Mouse (Mus musculus): Measurements from ENCODE around the gene Yaf2. TPM values are rescaled to one million over a fixed set of nuclear protein-coding genes. Genes with fewer than 3 reads are reported as not detected.
"Not testable (repeated sequence)": the region's sequence is repeated elsewhere in the genome, so short reads cannot be mapped to it uniquely, and the experiment has no call there.

Gene Yaf2
- polyA plus RNA-seq, 1 experiment from 2014 or later = 68.7 TPM

DNA sequence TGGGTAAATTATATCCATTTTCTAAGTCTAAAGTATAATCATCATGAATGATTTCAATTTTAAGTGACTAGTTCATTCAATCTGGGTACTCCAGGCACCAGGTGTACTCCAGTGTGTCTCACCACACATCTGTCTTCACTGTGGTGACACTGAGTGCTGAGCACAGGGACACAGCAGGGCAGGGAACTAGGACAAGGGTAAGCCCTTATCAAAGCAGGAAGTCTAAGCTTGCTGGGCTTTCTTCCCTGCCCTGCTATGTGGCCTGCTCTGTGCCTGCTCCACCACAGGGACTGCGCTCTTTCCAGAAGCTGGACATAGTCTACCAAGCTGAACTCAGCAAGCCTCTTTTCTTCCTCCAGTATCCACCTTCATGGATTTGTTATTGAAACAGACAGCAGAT, 18.0 kb downstream of the Yaf2 start:
- WGBS = 100% methylated on average over 1 of the region's 1 CpGs
- no peak overlapping the region for H3K27ac ChIP-seq (replicated peaks; ENCODE audit: low read depth, low read length)
- DNase-seq (ENCODE audit: low spot score) (no peak), ATAC-seq (ENCODE audit: low read depth) (no peak)
- H3K9me3 ChIP-seq (ENCODE audit: control insufficient read depth, low read length) = no peaks in the 10 kb centered on the region
- no peaks in the 10 kb centered on the region for H3K36me3 ChIP-seq (ENCODE audit: control insufficient read depth, insufficient read depth, low read length)
- H3K27me3 ChIP-seq (replicated peaks; ENCODE audit: control insufficient read depth, insufficient read depth, low read length) = no peaks in the 10 kb centered on the region
- no peak overlapping the region for H3K4me3 ChIP-seq (ENCODE audit: low read depth, low read length)
- H3K9ac ChIP-seq (ENCODE audit: low read depth, low read length) = no peak overlapping the region
- H3K4me2 ChIP-seq (ENCODE audit: low read depth, low read length) = no peak overlapping the region
- no peaks in the 10 kb centered on the region for H3K4me1 ChIP-seq (ENCODE audit: control insufficient read depth, insufficient read depth, low read length)

DNA sequence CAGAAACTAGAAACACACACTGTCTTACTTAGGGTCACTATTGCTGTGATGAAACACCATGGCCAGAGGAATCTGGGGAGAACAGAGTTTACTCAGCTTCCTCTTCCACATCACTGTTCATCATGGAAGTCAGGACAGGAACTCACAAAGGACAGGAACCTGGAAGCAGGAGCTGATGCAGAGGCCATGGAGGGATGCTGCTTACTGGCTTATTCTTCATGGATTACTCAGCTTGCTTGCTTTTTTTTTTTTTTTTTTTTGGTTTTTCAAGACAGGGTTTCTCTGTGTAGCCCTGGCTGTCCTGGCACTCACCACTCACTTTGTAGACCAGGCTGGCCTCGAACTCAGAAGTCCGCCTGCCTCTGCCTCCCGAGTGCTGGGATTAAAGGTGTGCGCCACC, 26.4 kb downstream of the Yaf2 start:
- 92% methylated on average over 4 of the region's 4 CpGs for WGBS
- not testable (repeated sequence) for H3K4me1 ChIP-seq (ENCODE audit: control insufficient read depth, insufficient read depth, low read length); H3K36me3 ChIP-seq (ENCODE audit: control insufficient read depth, insufficient read depth, low read length); H3K9ac ChIP-seq (ENCODE audit: low read depth, low read length); DNase-seq (ENCODE audit: low spot score); H3K27ac ChIP-seq (replicated peaks; ENCODE audit: low read depth, low read length); H3K27me3 ChIP-seq (replicated peaks; ENCODE audit: control insufficient read depth, insufficient read depth, low read length); H3K9me3 ChIP-seq (ENCODE audit: control insufficient read depth, low read length); H3K4me3 ChIP-seq (ENCODE audit: low read depth, low read length); H3K4me2 ChIP-seq (ENCODE audit: low read depth, low read length); ATAC-seq (ENCODE audit: low read depth)

DNA sequence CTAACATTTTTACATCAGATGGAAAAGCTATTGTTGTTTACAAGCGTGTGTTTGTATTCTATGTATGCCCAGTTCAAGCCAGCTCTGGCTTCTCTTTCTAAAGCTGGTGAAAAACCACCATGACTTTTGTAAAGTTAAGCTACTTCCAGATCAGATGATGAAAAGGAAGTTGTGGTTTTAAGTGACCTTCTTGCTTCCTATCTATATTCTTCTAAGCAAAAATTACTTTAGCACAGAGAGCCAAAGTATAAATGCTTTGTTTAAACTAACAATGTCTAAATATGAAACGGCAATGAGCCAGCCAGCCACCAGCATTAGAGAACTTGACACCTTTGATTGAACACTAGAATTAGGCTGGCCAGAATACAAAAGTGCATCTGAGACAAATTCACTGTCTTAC, 38.5 kb downstream of the Yaf2 start:
- no peak for ATAC-seq (ENCODE audit: low read depth)

DNA sequence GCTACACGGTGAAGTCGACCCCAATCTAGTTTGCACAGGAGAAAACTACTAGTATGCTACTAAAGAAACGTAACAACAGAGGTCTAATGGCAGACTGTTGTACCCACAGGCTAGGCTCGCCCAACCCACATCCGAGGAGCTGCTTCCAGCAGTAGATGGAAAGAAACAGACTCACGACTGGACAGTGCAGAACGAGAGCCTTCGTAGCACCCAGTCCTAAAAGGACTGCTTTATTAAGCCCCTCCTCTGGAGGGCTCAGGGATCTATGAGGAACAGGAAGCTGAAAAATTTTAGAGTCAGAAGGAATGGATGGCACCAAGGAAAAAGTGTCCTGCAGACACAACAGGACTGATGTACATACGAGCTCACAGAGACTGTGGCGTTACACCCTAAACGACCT, 42.3 kb downstream of the Yaf2 start:
- H3K4me1 ChIP-seq (ENCODE audit: control insufficient read depth, insufficient read depth, low read length) = no peaks in the 10 kb centered on the region
- H3K36me3 ChIP-seq (ENCODE audit: control insufficient read depth, insufficient read depth, low read length) = no peaks in the 10 kb centered on the region
- H3K4me2 ChIP-seq (ENCODE audit: low read depth, low read length) = no peak overlapping the region
- no peak overlapping the region for H3K27ac ChIP-seq (replicated peaks; ENCODE audit: low read depth, low read length)
- H3K27me3 ChIP-seq (replicated peaks; ENCODE audit: control insufficient read depth, insufficient read depth, low read length) = no peaks in the 10 kb centered on the region
- no peak for ATAC-seq (ENCODE audit: low read depth)
- DNase-seq (ENCODE audit: low spot score) = no peak
- no peak overlapping the region for H3K4me3 ChIP-seq (ENCODE audit: low read depth, low read length)
- no peaks in the 10 kb centered on the region for H3K9me3 ChIP-seq (ENCODE audit: control insufficient read depth, low read length)
- 77% methylated on average over 11 of the region's 11 CpGs for WGBS
- H3K9ac ChIP-seq (ENCODE audit: low read depth, low read length) = no peak overlapping the region

More for the DNA sequence above, 38.5 kb downstream of the Yaf2 start:
- H3K4me3 ChIP-seq (ENCODE audit: low read depth, low read length) = no peak overlapping the region
- no peak overlapping the region for H3K27ac ChIP-seq (replicated peaks; ENCODE audit: low read depth, low read length)
- no peaks in the 10 kb centered on the region for H3K36me3 ChIP-seq (ENCODE audit: control insufficient read depth, insufficient read depth, low read length)
- DNase-seq (ENCODE audit: low spot score) = no peak
- H3K27me3 ChIP-seq (replicated peaks; ENCODE audit: control insufficient read depth, insufficient read depth, low read length) = no peaks in the 10 kb centered on the region
- no peaks in the 10 kb centered on the region for H3K4me1 ChIP-seq (ENCODE audit: control insufficient read depth, insufficient read depth, low read length)
- no peak overlapping the region for H3K9ac ChIP-seq (ENCODE audit: low read depth, low read length)
- 74% methylated on average over 2 of the region's 2 CpGs for WGBS
- H3K9me3 ChIP-seq (ENCODE audit: control insufficient read depth, low read length) = no peaks in the 10 kb centered on the region
- no peak overlapping the region for H3K4me2 ChIP-seq (ENCODE audit: low read depth, low read length)

DNA sequence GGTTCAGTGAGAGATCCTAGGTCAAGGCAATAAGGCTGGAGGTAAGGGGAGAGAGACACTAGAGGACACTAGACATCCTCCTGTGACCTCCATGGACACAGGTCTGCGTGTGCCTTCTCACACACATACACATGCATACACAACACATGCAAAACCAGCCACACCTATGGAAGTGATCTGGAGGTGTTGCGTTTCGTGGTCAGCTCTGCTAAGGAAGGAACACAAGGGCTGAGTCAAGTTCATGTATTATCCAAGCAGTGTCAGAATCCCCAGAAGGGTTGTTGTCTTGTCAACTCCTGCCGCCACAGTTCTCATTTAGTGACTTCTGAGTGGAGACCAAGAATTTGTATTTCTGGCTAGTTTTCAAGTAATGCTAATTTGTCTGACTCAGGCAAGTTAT, 48.4 kb downstream of the Yaf2 start:
- no peaks in the 10 kb centered on the region for H3K27me3 ChIP-seq (replicated peaks; ENCODE audit: control insufficient read depth, insufficient read depth, low read length)
- peaks cover 14% of the 10 kb centered on the region for H3K36me3 ChIP-seq (ENCODE audit: control insufficient read depth, insufficient read depth, low read length)
- ATAC-seq (ENCODE audit: low read depth) = no peak
- no peak overlapping the region for H3K4me3 ChIP-seq (ENCODE audit: low read depth, low read length)
- 85% methylated on average over 4 of the region's 4 CpGs for WGBS
- H3K9ac ChIP-seq (ENCODE audit: low read depth, low read length) = no peak overlapping the region
- no peak for DNase-seq (ENCODE audit: low spot score)
- no peak overlapping the region for H3K4me2 ChIP-seq (ENCODE audit: low read depth, low read length)
- H3K9me3 ChIP-seq (ENCODE audit: control insufficient read depth, low read length) = no peaks in the 10 kb centered on the region
- H3K4me1 ChIP-seq (ENCODE audit: control insufficient read depth, insufficient read depth, low read length) = no peaks in the 10 kb centered on the region
- H3K27ac ChIP-seq (replicated peaks; ENCODE audit: low read depth, low read length) = no peak overlapping the region

DNA sequence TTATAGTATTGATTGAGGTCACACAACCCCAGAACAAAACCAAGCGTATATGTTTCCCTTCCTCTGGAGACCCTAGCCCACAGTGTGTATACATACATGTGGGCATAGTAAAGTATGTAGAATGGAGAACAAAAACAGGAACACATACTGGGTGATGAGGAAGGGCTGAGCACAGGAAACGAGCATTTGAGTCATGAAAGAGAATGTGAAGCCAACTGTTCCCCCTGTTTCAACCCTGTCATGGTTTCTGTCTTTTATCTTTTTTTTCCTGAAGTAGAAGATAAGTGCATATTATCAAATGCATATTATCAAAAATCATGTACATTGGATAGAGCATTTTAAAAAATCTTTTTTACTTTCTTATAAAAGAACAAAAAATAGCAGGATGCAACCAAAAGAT, 49.1 kb downstream of the Yaf2 start:
- H3K4me3 ChIP-seq (ENCODE audit: low read depth, low read length) = no peak overlapping the region
- no peaks in the 10 kb centered on the region for H3K9me3 ChIP-seq (ENCODE audit: control insufficient read depth, low read length)
- WGBS = 69% methylated on average over 2 of the region's 2 CpGs
- no peaks in the 10 kb centered on the region for H3K4me1 ChIP-seq (ENCODE audit: control insufficient read depth, insufficient read depth, low read length)
- H3K36me3 ChIP-seq (ENCODE audit: control insufficient read depth, insufficient read depth, low read length) = peaks cover 17% of the 10 kb centered on the region
- no peak overlapping the region for H3K9ac ChIP-seq (ENCODE audit: low read depth, low read length)
- no peak for ATAC-seq (ENCODE audit: low read depth)
- H3K4me2 ChIP-seq (ENCODE audit: low read depth, low read length) = no peak overlapping the region
- no peak for DNase-seq (ENCODE audit: low spot score)
- H3K27ac ChIP-seq (replicated peaks; ENCODE audit: low read depth, low read length) = no peak overlapping the region
- no peaks in the 10 kb centered on the region for H3K27me3 ChIP-seq (replicated peaks; ENCODE audit: control insufficient read depth, insufficient read depth, low read length)

DNA sequence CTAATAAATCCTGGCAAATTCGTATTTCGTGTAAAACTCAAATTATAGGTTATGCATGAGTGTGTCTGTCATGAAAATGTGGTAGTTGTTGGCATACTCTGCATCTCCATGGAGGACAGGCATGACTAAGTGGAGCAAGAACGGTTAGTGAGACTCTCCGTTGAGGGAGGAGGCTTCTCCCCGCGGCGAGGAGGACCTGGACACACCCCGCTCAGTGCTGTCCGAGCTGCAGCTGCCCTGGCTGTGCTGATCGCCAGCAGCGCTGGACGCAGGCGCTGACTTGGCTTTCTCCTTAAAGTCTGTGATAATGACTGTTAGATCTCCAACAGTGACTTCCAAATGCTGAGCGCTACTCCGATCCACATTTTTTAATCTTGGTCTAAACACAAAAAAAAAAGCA, 51.5 kb downstream of the Yaf2 start:
- H3K4me1 ChIP-seq (ENCODE audit: control insufficient read depth, insufficient read depth, low read length) = no peaks in the 10 kb centered on the region
- no peak overlapping the region for H3K4me2 ChIP-seq (ENCODE audit: low read depth, low read length)
- ATAC-seq (ENCODE audit: low read depth) (no peak), DNase-seq (ENCODE audit: low spot score) (no peak)
- no peak overlapping the region for H3K27ac ChIP-seq (replicated peaks; ENCODE audit: low read depth, low read length)
- H3K9me3 ChIP-seq (ENCODE audit: control insufficient read depth, low read length) = no peaks in the 10 kb centered on the region
- H3K9ac ChIP-seq (ENCODE audit: low read depth, low read length) = no peak overlapping the region
- WGBS = 87% methylated on average over 15 of the region's 15 CpGs
- no peak overlapping the region for H3K4me3 ChIP-seq (ENCODE audit: low read depth, low read length)
- H3K36me3 ChIP-seq (ENCODE audit: control insufficient read depth, insufficient read depth, low read length) = peaks cover 28% of the 10 kb centered on the region
- no peaks in the 10 kb centered on the region for H3K27me3 ChIP-seq (replicated peaks; ENCODE audit: control insufficient read depth, insufficient read depth, low read length)

DNA sequence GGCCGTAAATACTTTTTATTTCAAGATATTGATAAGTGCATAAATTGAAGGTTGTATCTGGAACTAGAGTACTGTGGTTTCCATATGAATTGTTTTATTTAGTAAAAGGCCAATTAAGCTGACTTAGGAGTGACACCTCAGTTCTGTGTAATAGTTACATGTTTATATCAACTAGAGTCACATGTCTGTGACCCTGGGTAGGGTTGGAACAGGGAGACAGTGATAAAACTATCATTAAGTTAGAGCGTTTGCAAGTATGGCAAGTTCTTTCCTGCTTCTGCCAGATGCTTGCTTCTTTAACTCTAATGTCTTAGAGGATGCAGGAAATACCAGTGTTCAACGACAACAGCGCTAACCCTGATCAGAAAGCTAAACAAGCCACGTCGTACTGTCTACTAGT, 52.4 kb downstream of the Yaf2 start:
- H3K4me2 ChIP-seq (ENCODE audit: low read depth, low read length) = no peak overlapping the region
- no peaks in the 10 kb centered on the region for H3K4me1 ChIP-seq (ENCODE audit: control insufficient read depth, insufficient read depth, low read length)
- DNase-seq (ENCODE audit: low spot score) (no peak), ATAC-seq (ENCODE audit: low read depth) (no peak)
- H3K27me3 ChIP-seq (replicated peaks; ENCODE audit: control insufficient read depth, insufficient read depth, low read length) = no peaks in the 10 kb centered on the region
- H3K9me3 ChIP-seq (ENCODE audit: control insufficient read depth, low read length) = no peaks in the 10 kb centered on the region
- no peak overlapping the region for H3K27ac ChIP-seq (replicated peaks; ENCODE audit: low read depth, low read length)
- WGBS = 88% methylated on average over 6 of the region's 6 CpGs
- no peak overlapping the region for H3K9ac ChIP-seq (ENCODE audit: low read depth, low read length)
- H3K36me3 ChIP-seq (ENCODE audit: control insufficient read depth, insufficient read depth, low read length) = peaks cover 28% of the 10 kb centered on the region
- no peak overlapping the region for H3K4me3 ChIP-seq (ENCODE audit: low read depth, low read length)

DNA sequence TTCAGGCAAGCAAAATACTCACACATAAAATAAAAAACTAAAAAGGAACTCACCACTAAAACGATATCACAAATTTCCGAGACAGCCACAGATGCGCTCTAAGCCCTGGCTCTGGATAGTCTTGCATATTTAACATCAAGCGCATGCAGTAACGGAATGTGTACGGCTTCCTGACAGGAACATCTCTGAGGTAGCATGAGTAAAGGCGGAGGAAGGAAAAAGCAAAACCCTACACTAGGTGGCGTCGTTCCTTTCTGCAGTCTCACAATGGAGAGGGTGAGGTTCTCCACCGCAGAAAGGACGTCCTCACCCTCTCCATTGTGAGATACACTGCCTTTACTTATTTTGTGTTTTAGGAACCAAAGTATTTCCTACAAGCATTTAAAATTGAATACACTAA, 53.4 kb downstream of the Yaf2 start:
- DNase-seq (ENCODE audit: low spot score) (no peak), ATAC-seq (ENCODE audit: low read depth) (no peak)
- Histone ChIP-seq H3K4me1 (ENCODE audit: control insufficient read depth, insufficient read depth, low read length) (no peaks in the 10 kb centered on the region), H3K9ac (ENCODE audit: low read depth, low read length) (no peak overlapping the region), H3K4me3 (ENCODE audit: low read depth, low read length) (no peak overlapping the region), H3K27me3 (replicated peaks; ENCODE audit: control insufficient read depth, insufficient read depth, low read length) (no peaks in the 10 kb centered on the region), H3K9me3 (ENCODE audit: control insufficient read depth, low read length) (no peaks in the 10 kb centered on the region), H3K4me2 (ENCODE audit: low read depth, low read length) (no peak overlapping the region), H3K36me3 (ENCODE audit: control insufficient read depth, insufficient read depth, low read length) (peaks cover 28% of the 10 kb centered on the region), H3K27ac (replicated peaks; ENCODE audit: low read depth, low read length) (no peak overlapping the region)
- WGBS = 75% methylated on average over 11 of the region's 11 CpGs
